Mouse (Mus musculus): ENCODE measurements around the gene Guca2b.

Guca2b gene

DNA sequence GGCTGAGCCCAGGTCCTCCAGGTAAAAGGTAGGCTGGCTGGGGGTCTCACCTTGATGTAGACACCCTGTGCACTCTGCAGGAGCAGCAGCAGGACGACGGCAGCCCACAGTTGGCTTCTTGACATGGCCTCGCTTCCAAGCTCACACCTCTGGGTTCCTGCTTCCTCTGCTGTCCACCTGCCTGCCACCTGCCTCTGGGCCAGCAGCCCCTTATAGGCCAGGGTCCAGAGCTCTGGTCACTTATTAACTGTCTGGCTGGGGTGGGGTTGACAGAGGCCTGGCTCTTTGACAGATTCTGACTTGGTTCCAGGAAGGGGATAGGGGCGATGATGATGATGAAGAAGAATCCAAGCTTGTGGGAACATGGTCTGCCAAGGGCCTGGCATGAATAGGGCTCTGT, at the start of gene Guca2b:
Gene Guca2b (minus strand): TSS at position 224 of the 400 bp plus-strand sequence.
- no peak for DNase-seq

DNA sequence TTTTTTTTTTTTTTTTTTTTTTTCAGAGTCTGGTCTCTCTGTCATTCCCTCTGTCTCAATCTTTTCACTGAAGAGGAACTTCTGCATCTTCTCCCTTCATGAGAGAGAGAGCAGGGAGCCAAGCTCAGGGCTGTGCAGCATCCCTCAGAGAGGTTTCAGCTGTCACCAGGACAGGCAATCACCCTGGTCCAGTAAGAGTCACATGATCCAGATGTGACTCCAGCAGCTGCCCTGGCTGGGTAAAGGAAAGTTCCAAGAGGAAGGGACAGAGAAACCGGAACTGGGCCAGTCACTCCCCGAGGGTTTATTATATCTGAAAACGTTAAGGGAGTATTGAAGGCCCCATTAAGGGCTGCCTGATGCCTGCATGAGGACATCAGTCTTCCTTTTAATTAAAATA, 49.0 kb upstream of the Guca2b start:
- DNase-seq, result no peak

DNA sequence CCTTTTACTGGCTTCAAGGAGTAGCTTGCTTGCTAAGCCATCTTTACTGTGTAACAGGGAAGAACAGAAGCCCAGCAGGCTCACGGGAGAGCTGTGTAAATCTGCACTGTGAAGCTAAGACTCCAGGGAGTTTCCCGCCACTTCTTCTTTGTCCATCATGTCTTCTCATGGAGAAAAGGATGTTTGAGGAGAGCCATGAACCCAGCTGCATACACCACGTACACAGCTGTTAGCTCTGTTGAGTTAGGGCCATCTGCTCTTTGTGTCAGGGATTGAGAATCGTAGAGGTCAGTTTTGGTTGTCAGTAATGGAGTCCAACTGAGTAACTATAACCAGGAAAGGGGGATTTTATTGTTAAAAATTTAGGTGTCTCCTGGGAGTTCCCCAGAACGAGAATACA, 48.6 kb upstream of the Guca2b start:
- DNase-seq, result no peak

DNA sequence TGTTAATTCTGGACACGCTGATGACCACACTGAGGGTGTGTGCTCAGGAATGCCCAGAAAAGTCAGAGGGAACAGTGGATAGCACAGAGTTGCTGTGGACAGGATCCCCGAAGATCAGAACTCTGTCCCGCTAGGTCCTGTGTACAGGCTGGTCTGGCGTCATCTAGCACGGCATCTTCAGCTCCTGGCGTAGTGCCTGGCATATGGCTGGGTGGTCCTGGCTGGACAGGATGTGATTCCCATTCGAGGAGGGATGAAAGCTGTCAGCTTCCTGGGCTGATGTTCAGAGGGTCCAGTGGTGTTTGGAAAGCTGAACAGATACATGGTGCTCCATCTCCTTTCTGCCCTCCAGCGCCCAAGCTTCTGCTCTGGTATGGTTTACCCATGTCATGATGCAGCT, 45.2 kb upstream of the Guca2b start:
- DNase-seq, result no peak

DNA sequence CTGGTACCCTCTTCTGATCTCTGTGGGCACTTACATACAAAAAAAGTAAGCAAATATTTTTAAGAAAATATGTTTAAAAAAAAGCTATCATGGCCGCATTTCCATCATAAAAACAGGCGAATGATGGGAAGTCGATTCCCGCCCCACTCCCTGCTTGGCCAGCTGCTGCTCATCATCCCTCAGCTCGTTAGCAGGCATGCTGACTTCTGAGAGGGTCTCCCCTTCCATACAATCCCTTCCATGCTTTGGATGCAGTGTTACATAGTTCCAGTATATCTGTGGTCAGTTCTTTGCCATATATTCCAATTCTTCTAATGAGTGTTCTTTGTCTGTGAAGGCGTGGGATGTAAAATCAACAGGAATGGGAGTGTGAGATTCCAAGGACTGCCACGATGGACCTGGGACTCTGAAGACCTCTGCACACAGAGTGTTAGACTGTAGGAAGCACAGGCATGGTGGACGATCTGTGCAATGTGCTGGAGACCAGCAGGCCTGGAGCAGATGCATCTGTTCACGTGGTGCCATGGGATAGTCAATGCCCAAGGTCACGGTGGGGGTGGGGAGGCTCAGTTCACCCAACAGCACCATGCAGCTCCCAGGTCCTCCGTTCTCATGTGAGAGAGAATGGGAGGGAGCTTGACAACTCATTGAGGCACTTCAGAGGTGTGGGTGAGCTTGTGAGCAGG, 42.7 kb upstream of the Guca2b start:
- DNase-seq, result no peak

DNA sequence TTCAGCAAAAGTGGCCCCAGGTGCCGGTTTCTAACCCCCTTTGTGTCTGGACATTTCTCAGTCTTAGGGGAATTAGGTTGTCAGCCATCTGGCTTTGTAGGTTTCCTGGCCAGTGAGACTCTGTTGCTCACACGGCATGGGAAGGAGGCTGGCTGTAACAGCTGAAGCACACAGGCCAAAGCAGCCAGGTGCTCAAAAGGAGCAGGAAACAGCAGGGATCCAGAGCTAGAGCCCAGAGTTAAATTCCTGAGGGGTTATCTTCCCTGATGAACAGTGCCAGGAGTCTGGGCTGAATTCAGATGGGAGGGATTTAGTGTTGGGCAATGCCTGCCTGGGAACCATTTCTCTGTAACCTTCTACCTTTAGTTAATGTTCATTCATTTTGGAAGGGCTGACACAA, 39.6 kb upstream of the Guca2b start:
- no peak for DNase-seq

DNA sequence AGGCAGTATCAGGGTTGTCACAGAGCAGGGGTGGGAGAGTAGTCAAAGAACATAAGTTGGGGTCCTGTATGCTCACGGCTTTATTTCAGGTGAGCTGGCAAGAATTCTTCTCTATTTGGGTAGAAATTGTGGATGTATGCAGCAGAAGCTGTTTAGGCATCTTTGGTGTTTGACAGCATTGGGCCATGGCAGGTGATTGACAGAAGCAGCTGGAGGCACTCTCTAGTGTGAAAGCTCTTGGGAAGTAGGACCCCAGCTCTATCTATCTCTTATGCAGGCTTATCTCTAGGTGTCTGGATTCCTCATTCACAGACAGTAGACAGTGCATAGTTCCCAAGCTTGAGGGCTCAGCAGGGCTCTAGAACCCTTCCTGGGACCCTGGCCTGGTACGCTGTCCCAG, 27.0 kb upstream of the Guca2b start:
- DNase-seq, result no peak

DNA sequence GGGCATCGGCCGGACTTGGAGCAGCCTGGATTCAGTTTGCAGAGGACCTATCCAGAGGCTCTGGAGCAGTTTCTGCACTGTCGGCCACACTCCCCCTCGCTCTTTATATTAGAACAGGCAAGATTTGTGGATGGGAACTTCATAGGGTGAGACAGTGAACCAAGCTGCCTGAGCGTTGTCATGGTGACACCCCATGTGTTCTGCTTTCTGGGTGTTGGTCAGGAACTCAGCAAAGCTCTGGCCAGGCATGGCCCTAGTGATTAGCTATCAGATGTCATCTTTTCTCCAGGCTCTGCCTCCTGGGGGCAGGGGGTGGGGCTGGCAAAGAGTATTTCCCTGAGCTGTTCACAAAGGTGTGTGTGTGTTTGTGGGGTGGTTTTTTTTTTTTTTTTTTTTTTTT, 23.8 kb upstream of the Guca2b start:
- DNase-seq, result no peak

DNA sequence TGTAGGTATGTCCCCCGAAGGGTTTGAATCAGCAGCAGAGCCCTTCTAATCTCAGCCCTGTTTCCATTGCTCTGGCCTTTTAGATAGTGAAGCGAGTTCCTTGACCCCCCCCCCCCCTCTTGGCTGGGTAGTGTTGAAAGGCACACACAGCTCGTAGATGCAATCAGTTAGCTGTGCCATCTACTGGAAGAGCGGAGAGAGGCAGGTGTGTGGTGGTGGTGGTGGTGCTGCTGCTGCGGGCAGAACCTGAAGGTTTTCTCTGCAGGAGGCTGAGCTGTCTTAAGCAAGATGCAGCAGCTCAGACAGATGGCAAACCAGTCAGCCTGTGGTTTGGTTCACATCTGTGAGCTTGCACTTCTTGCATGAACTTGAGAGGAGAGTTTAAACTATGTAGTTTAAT, 13.9 kb upstream of the Guca2b start:
- DNase-seq, result peak; percentile 22

DNA sequence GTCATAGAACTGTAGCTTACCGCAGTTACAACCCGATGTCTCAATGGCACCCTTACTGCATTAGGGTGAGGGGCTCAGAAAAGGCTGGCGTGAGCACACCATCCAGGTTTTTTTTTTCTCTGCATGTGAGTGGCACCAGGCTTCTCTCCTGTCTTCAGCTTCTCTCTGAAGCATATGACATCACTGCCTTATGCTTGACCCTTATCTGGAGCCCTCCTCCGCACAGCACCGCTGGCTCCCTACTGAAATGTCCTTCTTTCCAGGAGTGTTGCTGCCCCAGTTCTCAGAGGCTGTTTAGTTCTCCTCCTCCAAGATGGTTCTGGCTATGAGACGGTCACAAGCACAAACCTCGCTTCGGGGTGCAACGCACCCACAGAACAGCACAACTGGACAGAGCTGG, 12.4 kb upstream of the Guca2b start:
- DNase-seq, result no peak

DNA sequence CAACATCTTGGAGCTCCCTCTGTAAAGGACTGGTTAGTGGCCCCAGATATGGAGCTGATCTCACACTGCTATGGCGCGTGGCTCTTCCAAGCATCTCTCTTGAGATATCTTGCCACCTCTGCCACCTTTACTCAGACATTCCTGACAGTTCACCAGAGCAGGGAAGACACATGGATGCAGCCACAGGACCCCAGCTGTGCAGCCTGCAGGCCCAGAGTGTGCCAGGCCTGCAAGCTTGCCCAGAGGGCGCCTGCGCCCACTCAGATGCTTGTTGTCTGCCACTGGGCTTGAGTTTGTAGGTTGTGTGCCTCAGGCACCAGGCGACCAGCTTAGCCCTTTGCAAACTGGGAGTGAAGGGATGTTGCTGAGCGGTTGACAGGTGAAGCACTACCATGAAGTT, 12.0 kb upstream of the Guca2b start:
- no peak for DNase-seq

DNA sequence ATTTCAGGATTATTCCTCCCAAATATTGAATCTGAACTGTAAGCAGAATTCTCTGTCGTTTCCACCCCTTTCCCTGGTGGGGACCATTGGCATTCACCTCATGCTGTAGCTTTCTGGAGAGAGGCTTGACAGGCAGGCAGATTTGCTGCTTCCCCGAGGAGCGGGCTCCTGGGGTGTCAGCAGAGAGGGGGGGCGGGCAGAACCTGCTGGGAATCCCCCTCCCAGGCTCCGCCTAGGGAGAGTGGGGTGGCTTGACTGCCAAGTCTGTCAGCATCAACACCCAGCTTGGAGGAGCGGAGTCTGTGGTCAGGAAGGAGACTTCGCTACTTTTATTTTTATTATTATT, 11.4 kb upstream of the Guca2b start:
- DNase-seq, result no peak

DNA sequence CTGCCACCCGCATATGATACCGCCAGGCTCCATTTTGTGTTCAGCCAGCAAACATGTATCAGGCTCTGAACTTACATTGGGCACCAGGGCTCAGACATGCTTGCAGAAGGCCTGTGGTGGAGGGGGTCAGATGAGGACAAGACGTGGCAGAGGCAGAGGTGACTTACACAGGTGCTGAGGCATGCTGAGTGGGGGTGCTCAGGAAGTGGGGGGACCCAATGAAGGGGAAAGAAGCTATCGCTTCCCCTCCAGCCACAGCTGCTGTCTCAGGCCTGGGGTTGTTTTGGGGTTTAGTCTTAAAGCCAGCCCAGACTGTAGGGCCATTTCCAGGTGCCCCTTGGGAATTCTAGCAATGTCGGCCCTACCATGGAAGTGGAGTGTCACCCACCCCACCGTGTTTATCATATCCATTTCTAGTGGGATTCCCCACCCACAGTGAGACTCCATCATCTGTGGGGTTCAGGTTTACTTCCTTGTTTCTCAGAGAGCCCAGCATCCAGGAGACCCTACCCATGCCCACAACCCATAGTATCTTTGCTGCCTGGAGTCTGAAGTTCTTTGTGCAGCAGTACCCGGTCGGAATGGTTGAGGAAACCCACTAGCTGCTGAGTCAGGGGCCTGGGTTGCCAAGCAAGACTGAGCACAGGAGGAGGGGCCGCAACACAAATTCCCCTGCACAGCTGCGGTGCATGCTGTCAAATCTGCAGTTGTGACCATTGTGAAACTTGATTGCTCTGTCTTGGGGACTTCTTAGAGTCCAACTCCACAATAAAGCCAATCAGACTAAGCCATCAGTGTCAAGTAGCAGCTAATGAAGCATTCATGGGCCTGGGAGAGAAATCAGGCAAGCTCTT, 10.8 kb upstream of the Guca2b start:
- DNase-seq, result no peak

DNA sequence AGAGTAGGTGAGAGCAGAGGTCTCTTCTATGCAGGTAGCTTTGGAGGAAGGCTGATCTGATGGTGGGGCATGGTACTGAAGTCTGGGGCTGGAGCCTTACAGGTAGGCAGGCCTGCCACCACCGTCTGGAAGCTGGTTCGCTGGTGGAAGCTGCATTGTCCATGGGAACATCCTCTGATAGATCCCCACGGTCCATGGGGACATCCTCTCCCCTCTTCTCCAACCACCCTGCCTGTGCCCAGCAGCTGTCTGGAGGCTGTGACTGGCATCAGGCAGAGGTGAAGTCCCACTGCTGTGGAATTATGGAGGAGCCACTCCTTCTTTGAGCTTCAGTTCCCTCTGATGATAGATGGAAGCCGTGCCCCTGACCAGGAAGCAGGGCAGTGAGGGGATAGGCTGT, 9.8 kb upstream of the Guca2b start:
- DNase-seq, result no peak

DNA sequence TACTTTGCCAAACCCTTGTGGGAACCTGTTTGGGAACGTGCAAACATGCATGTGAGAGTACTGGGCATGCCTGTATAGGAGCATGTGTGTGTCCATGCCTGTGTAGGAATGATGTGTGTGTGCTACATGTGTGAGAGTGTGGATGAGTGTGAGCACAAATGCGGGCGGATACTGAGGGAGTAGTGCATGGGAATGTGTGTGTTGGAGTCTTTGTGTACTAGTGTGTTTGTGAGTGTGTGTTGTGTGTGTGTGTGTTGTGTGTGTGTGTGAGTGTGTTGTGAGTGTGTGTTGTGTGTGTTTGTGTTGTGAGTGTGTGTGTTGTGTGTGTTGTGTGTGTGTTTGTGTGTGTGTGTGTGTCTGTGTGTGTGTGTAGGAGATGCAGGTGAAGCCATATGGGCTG, 9.4 kb upstream of the Guca2b start:
- DNase-seq, result no peak

DNA sequence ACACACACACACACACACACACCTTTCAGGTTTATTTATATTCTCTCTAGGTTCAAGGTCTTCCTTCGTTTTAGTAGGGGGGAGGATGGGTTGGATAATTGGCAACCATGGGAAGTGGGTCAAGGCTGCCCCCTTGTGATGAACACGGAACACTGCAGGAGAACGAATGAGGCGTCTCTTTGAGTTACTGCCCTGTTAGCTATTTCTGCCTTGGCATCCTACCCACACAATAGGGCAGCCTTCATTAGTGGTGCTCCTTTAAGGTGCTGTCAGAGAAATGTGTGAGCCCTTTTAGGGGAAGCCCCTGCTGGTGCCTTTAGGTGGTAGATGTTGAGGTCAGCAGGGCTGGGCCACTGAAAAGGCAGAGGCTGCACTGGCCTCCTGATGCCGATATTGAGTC, 8.7 kb upstream of the Guca2b start:
- DNase-seq, result no peak

DNA sequence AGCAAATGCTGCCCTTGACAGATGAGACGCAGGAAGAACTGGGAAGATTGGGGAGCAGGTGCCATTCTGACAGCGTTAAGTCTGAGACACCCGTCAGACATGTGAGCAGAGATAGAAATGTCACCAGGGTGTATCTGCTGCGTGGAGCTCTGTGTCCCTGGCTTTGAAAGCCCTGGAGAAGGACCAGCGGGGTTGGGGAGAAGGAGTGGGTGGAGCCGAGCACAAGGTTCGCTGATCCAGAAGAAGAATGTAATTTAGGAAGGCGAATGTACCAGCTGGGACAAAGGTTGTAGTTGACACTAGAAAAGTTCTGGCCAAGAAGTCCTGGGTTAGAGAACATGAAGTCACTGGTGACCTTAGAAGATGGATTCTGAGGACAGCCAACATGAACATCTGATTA, 7.4 kb upstream of the Guca2b start:
- no peak for DNase-seq

DNA sequence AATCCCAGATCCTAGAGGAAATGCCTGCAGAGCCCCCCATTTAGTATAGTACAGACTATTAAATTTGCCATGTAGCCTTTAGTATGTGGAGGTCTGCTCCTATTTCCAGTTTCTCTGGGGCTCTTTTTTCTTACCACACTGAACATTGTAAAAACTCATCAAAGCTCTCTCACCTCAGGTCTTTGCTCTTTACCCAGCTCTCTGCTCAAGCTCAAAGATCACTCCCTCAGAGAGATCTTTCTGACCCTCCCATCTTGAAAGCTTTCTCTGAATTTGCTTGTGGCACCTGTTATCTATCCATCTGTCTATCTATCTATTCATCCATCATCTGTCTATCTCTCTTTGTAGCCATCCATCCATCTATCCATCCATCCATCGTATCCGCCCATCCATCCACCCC, 6.4 kb upstream of the Guca2b start:
- no peak for DNase-seq

DNA sequence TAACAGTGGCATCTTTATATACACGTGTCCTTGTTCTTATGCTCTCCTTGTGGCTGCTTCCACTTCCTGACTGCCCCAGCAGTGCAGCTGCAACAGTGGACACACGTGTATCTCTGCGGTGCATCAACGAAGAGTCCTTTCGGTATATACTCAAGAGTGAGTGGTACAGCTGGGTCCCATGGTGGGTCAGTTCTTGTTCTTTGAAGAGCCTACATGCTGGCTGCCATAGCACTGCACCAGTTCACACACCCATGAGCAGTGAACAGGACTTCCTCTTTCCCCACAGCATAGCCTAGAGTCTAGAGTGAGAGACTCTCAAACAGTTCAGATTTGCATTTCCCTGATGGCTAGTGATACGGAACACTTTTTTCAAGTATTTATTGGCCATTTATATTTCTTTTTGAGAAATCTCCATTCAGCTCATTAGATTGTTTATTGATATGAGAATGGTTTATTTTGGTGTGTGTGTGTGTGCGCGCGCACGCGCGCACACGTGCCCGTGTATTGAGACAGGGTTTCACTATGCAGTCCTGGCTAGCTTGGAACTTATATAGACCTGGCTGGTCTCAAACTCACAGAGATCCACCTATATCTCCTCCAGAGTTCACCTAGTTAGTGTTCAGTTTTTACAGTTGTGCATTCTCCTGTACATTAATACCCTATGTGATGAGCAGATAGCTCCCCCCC, 4.8 kb upstream of the Guca2b start:
- DNase-seq, result no peak

DNA sequence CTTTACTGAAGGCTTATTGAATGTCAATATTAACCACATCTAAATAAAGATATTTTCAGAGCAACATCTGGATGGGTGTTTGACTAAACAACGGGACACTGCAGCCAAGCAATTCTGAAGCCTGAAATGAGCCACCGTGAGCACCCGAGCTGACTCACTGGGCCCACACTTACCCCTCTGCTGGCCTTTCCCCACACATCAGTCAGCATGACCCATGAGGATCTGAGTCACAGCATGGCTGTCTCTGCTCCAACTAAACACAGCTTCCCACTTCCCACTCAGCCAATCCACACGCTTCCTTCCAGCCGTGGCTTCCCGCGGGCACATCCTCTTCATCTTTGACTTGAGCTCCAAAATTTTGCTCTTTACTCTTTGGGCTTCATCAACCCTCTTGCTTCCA, 4.2 kb upstream of the Guca2b start:
- DNase-seq, result peak; percentile 16

DNA sequence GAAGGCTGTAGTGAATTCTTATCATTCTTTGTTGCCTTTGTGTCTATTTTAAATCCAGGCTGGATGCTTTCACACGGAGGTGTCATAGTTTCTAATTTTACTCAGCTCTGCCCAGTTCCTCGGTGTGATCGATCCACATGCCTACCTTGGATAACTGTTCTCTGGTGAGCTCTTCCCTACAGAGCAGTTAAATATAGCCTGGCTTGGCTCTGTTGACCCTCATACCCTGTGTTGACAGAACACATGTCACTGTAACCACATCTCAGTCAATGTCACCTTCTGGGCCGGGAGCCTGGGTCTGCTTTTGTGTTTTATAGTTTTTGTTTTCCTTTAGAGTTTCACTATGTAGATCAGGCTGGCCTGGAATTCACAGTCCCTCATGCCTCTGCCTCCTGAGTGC, 3.4 kb upstream of the Guca2b start:
- no peak for DNase-seq

DNA sequence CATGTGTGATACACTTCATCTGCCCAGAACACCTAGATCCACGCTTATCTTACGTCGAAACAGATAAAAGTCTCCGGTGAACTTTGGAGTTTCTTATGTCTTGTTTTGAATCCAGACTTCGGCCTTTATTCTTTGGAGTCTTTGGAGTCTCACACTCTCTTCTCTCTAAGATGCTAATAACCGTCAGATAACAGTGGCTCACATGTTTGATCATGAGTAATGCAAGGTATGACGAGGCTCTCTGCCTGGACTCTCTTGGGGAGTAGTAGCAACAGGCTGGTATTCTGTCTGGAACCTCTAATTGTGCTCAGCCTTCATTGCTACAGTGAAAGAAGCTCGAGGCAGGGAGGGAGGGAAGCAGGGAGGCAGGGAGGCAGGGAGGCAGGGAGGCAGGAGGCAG, 1.3 kb upstream of the Guca2b start:
- DNase-seq, result no peak

DNA sequence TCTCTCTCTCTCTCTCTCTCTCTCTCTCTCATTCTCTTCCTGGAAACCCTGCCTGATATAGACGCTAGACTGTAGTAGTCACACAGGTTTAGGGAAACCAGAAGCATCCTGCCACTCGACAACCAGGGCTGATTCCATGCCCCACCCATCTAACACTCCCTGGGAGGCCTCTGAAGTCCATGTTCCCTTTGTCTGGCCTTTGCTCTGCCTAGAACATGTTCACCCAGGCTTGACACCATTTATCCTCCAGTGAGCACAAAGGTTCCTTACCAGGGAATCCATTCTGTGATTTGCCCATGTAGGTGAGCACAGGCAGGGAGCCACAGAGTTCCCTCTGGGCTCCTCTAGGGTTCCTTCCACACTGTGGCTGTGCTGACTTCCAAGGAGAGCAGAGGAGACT, 508 bp downstream of the Guca2b start:
- DNase-seq, result no peak

DNA sequence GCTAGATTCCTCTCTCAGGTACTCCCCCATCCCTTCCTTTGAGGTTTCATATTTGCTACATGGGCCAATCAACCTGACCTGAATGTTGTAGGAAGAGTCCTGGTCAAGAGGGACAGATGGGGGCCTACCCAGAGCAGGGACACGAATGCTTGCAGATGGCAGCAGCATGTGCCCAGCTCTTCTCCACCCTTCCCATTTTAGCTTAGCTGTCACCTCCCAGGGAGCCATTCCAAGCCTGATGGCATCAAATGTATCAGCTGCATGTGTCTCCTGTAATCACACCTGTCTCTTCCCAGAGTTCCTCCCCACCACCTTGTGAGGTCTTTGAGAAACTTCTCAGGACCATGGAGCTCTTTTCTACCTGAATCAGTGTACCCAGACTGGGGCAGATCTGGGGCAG, 1.7 kb downstream of the Guca2b start:
- DNase-seq, result no peak

All from right cerebral cortex, postnatal 25 days (tissue).